Mouse (Mus musculus) spleen, adult 2 months (tissue): ENCODE measurements around the gene Rec8. TPM values are rescaled to one million over a fixed set of nuclear protein-coding genes. Genes with fewer than 3 reads are reported as not detected.
A peak's percentile ranks its signal among the peaks of the same experiment; 100 is the strongest.

Source experiments
- DNase-seq, 2 experiments: peaks; one replicate each; pipeline versions ENCODE4 v3.0.0 to v3.0.0-alpha.2; 2012 to 2021; ENCODE audit warnings: low spot score in 2 of 2, low read depth in 1 of 2
- H3K27ac ChIP-seq: fragments of 200-500 bp; 2 replicates; pipeline ENCODE4 v1.5.1; 2012; ENCODE audit warnings: low read length, inconsistent platforms; ENCODE audit not compliant: insufficient read depth
- H3K27me3 ChIP-seq: fragments of 200-500 bp; 2 replicates; pipeline ENCODE4 v1.6.1; 2012; ENCODE audit warnings: mild to moderate bottlenecking, moderate library complexity, low read length, inconsistent platforms; ENCODE audit not compliant: control insufficient read depth, insufficient read depth
- H3K36me3 ChIP-seq: fragments of 200-500 bp; 2 replicates; pipeline ENCODE4 v1.6.1; 2012; ENCODE audit warnings: mild to moderate bottlenecking, low read length, inconsistent platforms; ENCODE audit not compliant: control insufficient read depth, insufficient read depth
- H3K4me1 ChIP-seq: fragments of 200-500 bp; 2 replicates; pipeline ENCODE4 v1.6.1; 2011; ENCODE audit warnings: inconsistent platforms; ENCODE audit not compliant: control insufficient read depth, insufficient read depth, insufficient read length
- H3K4me3 ChIP-seq: fragments of 200-500 bp; 2 replicates; pipeline ENCODE4 v1.5.1; 2011; ENCODE audit warnings: mild to moderate bottlenecking, inconsistent platforms; ENCODE audit not compliant: insufficient read depth, insufficient read length; ENCODE audit errors: extremely low read depth
- CTCF ChIP-seq: fragments of 200-500 bp; IDR thresholded peaks from 2 replicates; pipeline ENCODE4 v1.5.1; 2011; ENCODE audit warnings: mild to moderate bottlenecking, inconsistent platforms; ENCODE audit not compliant: insufficient read depth, insufficient read length, insufficient replicate concordance; ENCODE audit errors: extremely low read depth
- POLR2A ChIP-seq: fragments of 200-500 bp; IDR thresholded peaks from 2 replicates; pipeline ENCODE4 v1.6.1; 2011; ENCODE audit warnings: low read depth, low read length, inconsistent platforms
- WGBS: fragments of 180-500 bp; shearing (Covaris S2); methylation state at CpG from one replicate; pipeline ENCODE4 v1.1.7; 2018; 5-methylcytosine and 5-hydroxymethylcytosine counted together
- polyA plus RNA-seq: library from polyadenylated mRNA; depleted of rRNA; stranded (reverse); fragments of >200 nt; gene quantifications from 2 replicates; pipeline ENCODE4 v1.2.3, GENCODE M21; 2012

The Rec8 gene
- polyA plus RNA-seq, 1 experiment, result 2.4 TPM

DNA sequence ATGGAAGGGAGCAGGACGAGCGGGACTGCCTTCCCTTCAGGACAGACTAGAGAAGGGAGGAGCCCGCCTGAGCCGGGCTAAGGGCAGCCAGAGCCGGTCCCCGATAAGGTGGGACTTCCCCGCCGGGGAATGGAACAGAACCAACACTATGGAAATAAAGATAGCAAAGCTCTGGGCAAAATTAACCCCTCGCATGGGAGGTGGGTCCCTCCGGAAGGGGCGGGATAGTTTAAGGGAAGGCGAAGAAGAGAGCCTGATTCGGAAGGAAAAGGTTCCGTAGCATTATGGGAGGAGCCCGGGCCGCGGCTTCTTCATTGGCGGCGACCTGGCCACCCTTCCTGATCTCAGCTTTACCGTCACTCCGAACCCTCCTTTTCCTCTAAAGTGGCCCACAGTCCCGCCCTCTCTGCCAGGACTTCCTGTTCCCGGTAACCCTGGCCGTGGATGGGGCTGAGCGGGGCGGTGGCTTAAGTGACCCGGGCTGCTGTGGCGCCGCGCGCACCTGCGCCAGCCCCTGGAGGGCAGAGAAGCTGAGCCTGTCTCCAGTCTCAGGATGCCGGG is 26.4 kb upstream of the Rec8 start, which contains the start of gene Rnf31:
TSS of gene Rnf31 (plus strand) at position 378 of the 561 bp plus-strand sequence.
- peak within 1 kb of the TSS; percentile 95 for H3K27ac ChIP-seq
- no peaks in the 10 kb centered on the region for H3K27me3 ChIP-seq
- peak; percentile 51 for TF ChIP-seq POLR2A
- no peak for TF ChIP-seq CTCF
- peaks cover 6% of the 10 kb centered on the region; the same call in 1 of the 2 replicates for H3K4me1 ChIP-seq
- under 1% methylated on average over 33 of the region's 33 CpGs for WGBS
- peak within 1 kb of the TSS; percentile 83 for H3K4me3 ChIP-seq
- DNase-seq, result peak; percentile 73 to 91
- H3K36me3 ChIP-seq, result peaks cover 33% of the 10 kb centered on the region

GRCm38 (mm10) chr14:55592226-55592625 is 25.6 kb upstream of the Rec8 start:
- Histone ChIP-seq H3K27me3 (no peaks in the 10 kb centered on the region), H3K4me3 (peak overlapping the region; percentile 83), H3K4me1 (peaks cover 6% of the 10 kb centered on the region; the same call in 1 of the 2 replicates), H3K27ac (peak overlapping the region; percentile 95), H3K36me3 (peaks cover 40% of the 10 kb centered on the region)
- DNase-seq, result no peak
- TF ChIP-seq CTCF (no peak), POLR2A (no peak)
- WGBS, result 4% methylated on average over 16 of the region's 16 CpGs

DNA sequence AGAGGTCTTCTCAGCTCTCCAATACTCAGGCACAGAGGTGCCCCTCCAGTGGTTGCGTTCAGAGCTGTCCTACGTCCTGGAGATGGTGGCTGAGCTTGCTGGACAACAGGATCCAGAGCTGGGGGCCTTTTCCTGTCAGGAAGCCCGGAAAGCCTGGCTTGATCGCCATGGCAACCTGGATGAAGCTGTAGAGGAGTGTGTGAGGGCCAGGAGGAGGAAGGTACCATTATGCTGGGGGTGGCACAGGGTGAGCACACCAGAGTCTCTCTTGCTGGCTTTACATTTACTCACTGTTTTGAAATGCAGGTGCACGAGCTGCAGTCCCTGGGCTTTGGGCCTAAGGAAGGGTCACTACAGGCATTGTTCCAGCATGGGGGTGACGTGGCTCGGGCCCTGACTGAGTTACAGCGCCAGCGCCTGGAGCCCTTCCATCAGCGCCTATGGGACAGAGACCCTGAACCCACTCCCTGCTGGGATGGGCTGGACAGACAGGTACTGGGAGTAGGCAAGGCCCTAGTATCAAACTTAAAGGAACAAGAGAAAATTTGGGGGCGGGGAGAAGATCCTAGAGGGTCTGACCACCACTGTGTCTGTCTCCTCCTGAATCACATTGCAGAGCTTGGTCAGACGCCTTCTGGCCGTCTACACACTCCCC is 21.7 kb upstream of the Rec8 start:
- no peak overlapping the region for H3K27ac ChIP-seq
- WGBS, result 94% methylated on average over 13 of the region's 13 CpGs
- H3K27me3 ChIP-seq, result no peaks in the 10 kb centered on the region
- no peak for DNase-seq
- peaks cover 50% of the 10 kb centered on the region for H3K36me3 ChIP-seq
- no peak for TF ChIP-seq CTCF
- no peaks in the 10 kb centered on the region; the same call in 1 of the 2 replicates for H3K4me1 ChIP-seq
- no peak overlapping the region for H3K4me3 ChIP-seq

DNA sequence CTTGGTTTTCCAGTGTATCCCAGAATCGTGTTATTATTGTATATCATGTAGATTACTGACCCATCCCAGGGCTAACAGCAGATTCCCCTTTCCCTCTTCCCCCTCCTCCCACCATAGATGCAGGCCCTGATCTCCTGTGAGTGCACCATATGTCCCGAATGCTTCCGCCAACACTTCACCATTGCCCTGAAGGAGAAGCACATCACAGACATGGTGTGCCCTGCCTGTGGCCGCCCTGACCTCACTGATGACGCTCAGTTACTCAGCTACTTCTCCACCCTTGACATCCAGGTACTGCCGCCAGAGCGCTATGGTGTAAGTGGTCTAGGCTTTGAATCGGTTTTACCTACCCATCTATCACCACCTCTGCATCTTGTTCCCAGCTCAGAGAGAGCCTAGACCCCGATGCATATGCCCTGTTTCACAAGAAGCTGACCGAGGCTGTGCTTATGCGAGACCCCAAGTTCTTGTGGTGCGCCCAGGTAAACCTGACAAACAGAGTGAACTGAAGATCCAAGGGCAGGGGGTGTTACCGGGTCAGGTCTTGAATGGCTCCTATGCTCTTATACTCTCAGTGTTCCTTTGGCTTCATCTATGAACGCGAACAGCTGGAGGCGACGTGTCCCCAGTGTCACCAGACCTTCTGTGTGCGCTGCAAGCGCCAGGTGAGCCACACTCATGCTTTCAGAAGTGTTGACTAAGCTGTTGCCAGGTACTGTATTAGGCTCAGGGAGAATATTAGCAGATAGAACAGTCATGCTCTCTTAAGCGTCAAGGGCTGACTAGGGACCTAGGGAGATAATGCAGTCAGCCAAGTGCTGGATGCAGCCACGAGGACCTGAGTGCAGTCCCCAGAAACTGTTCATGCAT is 19.1 kb upstream of the Rec8 start:
- H3K27me3 ChIP-seq, result no peaks in the 10 kb centered on the region
- 95% methylated on average over 21 of the region's 21 CpGs for WGBS
- no peak for DNase-seq
- H3K4me3 ChIP-seq, result no peak overlapping the region
- peaks cover 59% of the 10 kb centered on the region for H3K36me3 ChIP-seq
- H3K27ac ChIP-seq, result no peak overlapping the region
- H3K4me1 ChIP-seq, result peaks cover 7% of the 10 kb centered on the region; the same call in 1 of the 2 replicates
- TF ChIP-seq CTCF (no peak), POLR2A (no peak)

DNA sequence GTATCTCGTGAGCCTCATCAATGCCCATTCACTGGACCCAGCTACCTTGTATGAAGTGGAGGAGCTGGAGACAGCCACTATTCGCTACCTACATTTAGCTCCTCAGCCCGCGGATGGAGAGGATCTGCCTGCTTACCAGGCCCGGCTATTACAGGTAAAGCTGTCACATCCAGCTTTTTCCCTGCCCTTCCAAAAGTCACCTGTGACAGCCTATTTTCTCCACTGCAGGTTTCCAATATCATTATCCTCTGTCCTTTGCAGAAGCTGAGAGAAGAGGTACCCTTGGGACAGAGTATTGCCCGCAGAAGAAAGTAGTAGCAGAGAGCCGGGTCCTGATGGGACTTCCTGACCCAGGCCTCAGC is 14.6 kb upstream of the Rec8 start, which contains the start of gene Irf9:
TSS of gene Irf9 (plus strand) at position 301 of the 362 bp plus-strand sequence.
- TF ChIP-seq POLR2A (no peak), CTCF (no peak)
- peaks cover 18% of the 10 kb centered on the region; the same call in 1 of the 2 replicates for H3K4me1 ChIP-seq
- 38% methylated on average over 7 of the region's 7 CpGs for WGBS
- peaks cover 51% of the 10 kb centered on the region for H3K36me3 ChIP-seq
- peak within 1 kb of the TSS; percentile 79 for H3K4me3 ChIP-seq
- DNase-seq, result no peak
- no peaks in the 10 kb centered on the region for H3K27me3 ChIP-seq
- H3K27ac ChIP-seq, result peak within 1 kb of the TSS; percentile 98

DNA sequence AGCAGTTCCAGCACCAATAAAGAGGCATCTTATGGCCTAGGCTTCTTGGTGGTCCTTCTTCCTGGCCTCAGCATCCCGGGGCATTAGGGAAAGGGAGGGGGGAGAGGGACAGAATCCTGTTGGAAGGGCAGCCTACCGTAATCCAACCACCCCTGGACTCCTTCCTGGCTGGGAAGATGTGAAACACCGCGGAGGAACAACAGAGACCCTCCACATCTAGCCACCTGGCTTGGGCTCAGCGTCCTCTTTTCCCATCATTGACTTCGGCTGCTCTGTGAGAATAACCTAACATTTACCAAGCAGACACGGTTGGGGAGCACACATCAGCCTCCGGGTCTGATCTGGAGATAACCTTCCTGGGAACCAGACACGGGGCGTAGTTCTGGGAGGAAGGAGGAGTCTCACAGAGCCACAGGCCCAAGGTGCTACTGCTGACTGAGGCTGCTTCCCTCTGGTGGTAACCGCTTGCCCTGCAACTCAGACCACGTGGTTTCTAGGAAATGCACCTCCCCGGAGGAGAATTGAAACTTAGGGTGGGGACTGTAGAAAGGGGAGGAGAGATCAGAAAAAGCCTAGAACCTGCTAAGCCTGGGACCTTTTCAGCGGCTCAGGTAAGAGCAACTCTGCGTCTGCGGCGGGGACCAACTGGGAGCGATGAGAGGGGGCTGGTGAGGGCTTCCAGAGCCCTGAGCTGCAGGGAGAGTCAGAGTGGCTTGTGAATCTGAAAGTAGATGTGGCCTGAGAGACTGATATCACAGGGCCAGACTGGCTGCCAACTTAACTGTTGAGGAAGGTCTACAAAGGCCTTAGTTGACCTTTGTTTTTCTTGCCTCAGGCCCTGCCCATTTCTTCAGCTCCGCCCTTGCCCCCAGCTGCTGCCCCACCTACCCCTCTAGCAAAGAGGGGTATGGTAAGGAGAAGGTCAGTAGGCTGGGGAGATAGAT is 13.9 kb upstream of the Rec8 start:
- Histone ChIP-seq H3K36me3 (peaks cover 51% of the 10 kb centered on the region), H3K27me3 (no peaks in the 10 kb centered on the region), H3K27ac (peak overlapping the region; percentile 98), H3K4me1 (peaks cover 18% of the 10 kb centered on the region; the same call in 1 of the 2 replicates), H3K4me3 (peak overlapping the region; percentile 79)
- TF ChIP-seq POLR2A, result peak; percentile 54; the same call in 1 of the 2 replicates
- TF ChIP-seq CTCF, result peak; percentile 86
- DNase-seq, result peak; percentile 94
- 2% methylated on average over 19 of the region's 19 CpGs for WGBS
